Comparison of ENCODE assay signal across 20 mouse cellular contexts in genomic region chr6:26441133-26441875, GRCm38 (mm10).
DNase-seq lines count a peak whose midpoint lies in the region; ATAC-seq and TF ChIP-seq lines count a peak whose summit lies in the region.
"Had no signal": no experiment of that assay in that cellular context is flagged by ENCODE, and none has a peak within 500 bp of the region (broad histone marks: within the 10 kb centered on the region; RNA-seq: fewer than 3 reads in every experiment).

No protein-coding gene starts in this region.

- H3K4me3 ChIP-seq in forebrain, embryonic 11.5 days (ENCODE audit: low read depth, low read length) = no peak overlapping the region
- no peak overlapping the region for H3K4me3 ChIP-seq in forebrain, embryonic 10.5 days
- H3K4me3 ChIP-seq in hindbrain, embryonic 12.5 days = no peak overlapping the region
- H3K4me3 ChIP-seq in midbrain, embryonic 16.5 days (ENCODE audit: low read depth, low read length) = no peak overlapping the region
- no peak overlapping the region for H3K4me3 ChIP-seq in liver, postnatal 0 days (ENCODE audit: low read depth, low read length)
- H3K4me3 ChIP-seq: embryonic facial prominence, embryonic 15.5 days; limb, embryonic 13.5 days had no signal

- no peak overlapping the region for H3K9ac ChIP-seq in forebrain, embryonic 11.5 days (ENCODE audit: low read length)
- H3K9ac ChIP-seq in hindbrain, embryonic 12.5 days = no peak overlapping the region
- no peak overlapping the region for H3K9ac ChIP-seq in midbrain, embryonic 16.5 days (ENCODE audit: low read depth, low read length)
- H3K9ac ChIP-seq in liver, postnatal 0 days (replicated peaks) = no peak overlapping the region
- H3K9ac ChIP-seq: embryonic facial prominence, embryonic 15.5 days; limb, embryonic 13.5 days; liver, embryonic 14.5 days had no signal

- no peaks in the 10 kb centered on the region for H3K27me3 ChIP-seq in forebrain, embryonic 11.5 days (ENCODE audit: control insufficient read depth, insufficient read depth, low read length)
- no peaks in the 10 kb centered on the region for H3K27me3 ChIP-seq in forebrain, embryonic 10.5 days (ENCODE audit: poor library complexity, severe bottlenecking)
- H3K27me3 ChIP-seq in hindbrain, embryonic 12.5 days = no peaks in the 10 kb centered on the region
- H3K27me3 ChIP-seq in midbrain, embryonic 16.5 days (ENCODE audit: control insufficient read depth, insufficient read depth, low read depth, low read length) = no peaks in the 10 kb centered on the region
- H3K27me3 ChIP-seq in liver, postnatal 0 days (ENCODE audit: insufficient read depth, low read length) = no peaks in the 10 kb centered on the region
- H3K27me3 ChIP-seq: embryonic facial prominence, embryonic 15.5 days; limb, embryonic 13.5 days had no signal

- H3K4me1 ChIP-seq in forebrain, embryonic 11.5 days (replicated peaks; ENCODE audit: control insufficient read depth, insufficient read depth, low read length) = no peaks in the 10 kb centered on the region
- H3K4me1 ChIP-seq in forebrain, embryonic 10.5 days = peaks cover 11% of the 10 kb centered on the region
- H3K4me1 ChIP-seq in hindbrain, embryonic 12.5 days = peaks cover 8% of the 10 kb centered on the region; the same call in 1 of the 2 replicates
- peaks cover 9% of the 10 kb centered on the region; the same call in 1 of the 2 replicates for H3K4me1 ChIP-seq in midbrain, embryonic 16.5 days (ENCODE audit: control insufficient read depth, insufficient read depth, low read length)
- H3K4me1 ChIP-seq in liver, postnatal 0 days (ENCODE audit: insufficient read depth) = no peaks in the 10 kb centered on the region
- H3K4me1 ChIP-seq: embryonic facial prominence, embryonic 15.5 days; limb, embryonic 13.5 days had no signal

- no peak overlapping the region for H3K27ac ChIP-seq in forebrain, embryonic 11.5 days (ENCODE audit: low read depth, low read length)
- H3K27ac ChIP-seq in forebrain, embryonic 10.5 days = no peak overlapping the region
- peak overlapping the region; percentile 13; the same call in 1 of the 2 replicates for H3K27ac ChIP-seq in hindbrain, embryonic 12.5 days
- no peak overlapping the region for H3K27ac ChIP-seq in midbrain, embryonic 16.5 days (ENCODE audit: low read length)
- no peak overlapping the region for H3K27ac ChIP-seq in liver, postnatal 0 days (ENCODE audit: low read depth)
- H3K27ac ChIP-seq: embryonic facial prominence, embryonic 15.5 days; limb, embryonic 13.5 days; liver, embryonic 14.5 days had no signal

- ATAC-seq in forebrain, embryonic 11.5 days (replicated peaks; ENCODE audit: low FRiP score) = peak; percentile 57
- peak; percentile 69 for ATAC-seq in hindbrain, embryonic 12.5 days (ENCODE audit: low FRiP score)
- ATAC-seq in midbrain, embryonic 16.5 days = peak; percentile 42; the same call in 1 of the 2 replicates
- no peak for ATAC-seq in liver, postnatal 0 days
- ATAC-seq: lung, postnatal 0 days had no signal

- TF ChIP-seq EP300 in liver, postnatal 0 days (IDR thresholded peaks at IDR 0.05; ENCODE audit: low read depth) = no peak

- WGBS in forebrain, embryonic 11.5 days = 41% methylated on average over 7 of the region's 7 CpGs
- 61% methylated on average over 7 of the region's 7 CpGs for WGBS in forebrain, embryonic 10.5 days
- 30% methylated on average over 7 of the region's 7 CpGs for WGBS in hindbrain, embryonic 12.5 days
- 28% methylated on average over 7 of the region's 7 CpGs for WGBS in midbrain, embryonic 16.5 days
- 74% methylated on average over 7 of the region's 7 CpGs for WGBS in liver, postnatal 0 days (ENCODE audit: insufficient replicate concordance)

- H3K4me2 ChIP-seq in forebrain, embryonic 11.5 days (ENCODE audit: low read depth, low read length, severe bottlenecking) = no peak overlapping the region
- H3K4me2 ChIP-seq in hindbrain, embryonic 12.5 days (replicated peaks) = no peak overlapping the region
- no peak overlapping the region for H3K4me2 ChIP-seq in midbrain, embryonic 16.5 days (ENCODE audit: low read length)
- H3K4me2 ChIP-seq in liver, postnatal 0 days (ENCODE audit: low read depth, low read length) = no peak overlapping the region
- H3K4me2 ChIP-seq: embryonic facial prominence, embryonic 15.5 days; limb, embryonic 13.5 days had no signal

- no peak for DNase-seq in forebrain, embryonic 11.5 days (ENCODE audit: low spot score)
- DNase-seq in forebrain, embryonic 10.5 days (ENCODE audit: extremely low spot score, low spot score) = no peak
- peak; percentile 19 for DNase-seq in embryo, embryonic 10 days (ENCODE audit: low spot score)
- DNase-seq in liver, postnatal 0 days = no peak
- DNase-seq in adrenal gland, postnatal 10 days = no peak
- DNase-seq in thymus, adult 18-20 months = no peak
- DNase-seq: cerebellum, adult 11-12 months; cerebellum, postnatal 36 days; gastrocnemius, postnatal 14 days; kidney, adult 18-20 months; kidney, postnatal 25 days; layer of hippocampus, adult 9-11 months; right cerebral cortex, postnatal 25 days; thymus, postnatal 14 days had no signal

- H3K36me3 ChIP-seq in forebrain, embryonic 11.5 days (ENCODE audit: control insufficient read depth, insufficient read depth, low read length) = no peaks in the 10 kb centered on the region
- no peaks in the 10 kb centered on the region for H3K36me3 ChIP-seq in forebrain, embryonic 10.5 days (replicated peaks)
- no peaks in the 10 kb centered on the region for H3K36me3 ChIP-seq in hindbrain, embryonic 12.5 days
- no peaks in the 10 kb centered on the region for H3K36me3 ChIP-seq in midbrain, embryonic 16.5 days (ENCODE audit: control insufficient read depth, insufficient read depth, low read length)
- H3K36me3 ChIP-seq in liver, postnatal 0 days (replicated peaks; ENCODE audit: insufficient read depth, low read length) = no peaks in the 10 kb centered on the region
- H3K36me3 ChIP-seq: embryonic facial prominence, embryonic 15.5 days; limb, embryonic 13.5 days had no signal

- H3K9me3 ChIP-seq in forebrain, embryonic 11.5 days (ENCODE audit: control insufficient read depth, low read length) = no peaks in the 10 kb centered on the region
- H3K9me3 ChIP-seq in forebrain, embryonic 10.5 days = no peaks in the 10 kb centered on the region
- no peaks in the 10 kb centered on the region for H3K9me3 ChIP-seq in hindbrain, embryonic 12.5 days (replicated peaks)
- H3K9me3 ChIP-seq in midbrain, embryonic 16.5 days (replicated peaks; ENCODE audit: control insufficient read depth, low read length, poor library complexity, severe bottlenecking) = no peaks in the 10 kb centered on the region
- H3K9me3 ChIP-seq in liver, postnatal 0 days (ENCODE audit: low read length) = no peaks in the 10 kb centered on the region
- H3K9me3 ChIP-seq: embryonic facial prominence, embryonic 15.5 days; limb, embryonic 13.5 days had no signal

- TF ChIP-seq CTCF in liver, postnatal 0 days (IDR thresholded peaks at IDR 0.05; ENCODE audit: low read depth) = no peak
